Comparison of ENCODE assay signal across 9 mouse cellular contexts in genomic region chr13:113858667-113859391, GRCm38 (mm10).
DNase-seq lines count a peak whose midpoint lies in the region; ATAC-seq lines count a peak whose summit lies in the region.
"Had no signal": no experiment of that assay in that cellular context is flagged by ENCODE, and none has a peak within 500 bp of the region (broad histone marks: within the 10 kb centered on the region; RNA-seq: fewer than 3 reads in every experiment).

No protein-coding gene starts in this region.

- no peaks in the 10 kb centered on the region for H3K9me3 ChIP-seq in neural tube, embryonic 11.5 days (ENCODE audit: control insufficient read depth, low read length)
- H3K9me3 ChIP-seq in forebrain, embryonic 12.5 days = no peaks in the 10 kb centered on the region
- H3K9me3 ChIP-seq in liver, embryonic 12.5 days (replicated peaks) = no peaks in the 10 kb centered on the region
- H3K9me3 ChIP-seq: embryonic facial prominence, embryonic 15.5 days had no signal

- H3K4me3 ChIP-seq in neural tube, embryonic 11.5 days (ENCODE audit: low read depth, low read length) = no peak overlapping the region
- H3K4me3 ChIP-seq in forebrain, embryonic 12.5 days (replicated peaks) = no peak overlapping the region
- H3K4me3 ChIP-seq in liver, embryonic 12.5 days = peak overlapping the region; percentile 53
- H3K4me3 ChIP-seq: embryonic facial prominence, embryonic 15.5 days had no signal

- DNase-seq in neural tube, embryonic 11.5 days (ENCODE audit: low spot score) = no peak
- DNase-seq in neural tube, embryonic 10.5 days (ENCODE audit: extremely low spot score, low spot score) = no peak
- DNase-seq in gastrocnemius, postnatal 4 days (ENCODE audit: low spot score in 2 of 2) = no peak
- no peak for DNase-seq in adrenal gland, postnatal 36 days
- no peak for DNase-seq in retina, embryonic 14.5 days (ENCODE audit: low spot score)
- DNase-seq: lung, embryonic 14.5 days had no signal

- no peaks in the 10 kb centered on the region for H3K4me1 ChIP-seq in neural tube, embryonic 11.5 days (ENCODE audit: control insufficient read depth, insufficient read depth, low read length)
- peaks cover 17% of the 10 kb centered on the region for H3K4me1 ChIP-seq in forebrain, embryonic 12.5 days
- peaks cover 97% of the 10 kb centered on the region for H3K4me1 ChIP-seq in liver, embryonic 12.5 days
- H3K4me1 ChIP-seq: embryonic facial prominence, embryonic 15.5 days had no signal

- no peak overlapping the region for H3K9ac ChIP-seq in neural tube, embryonic 11.5 days (ENCODE audit: low read length)
- H3K9ac ChIP-seq in forebrain, embryonic 12.5 days = no peak overlapping the region
- H3K9ac ChIP-seq in liver, embryonic 12.5 days = peak overlapping the region; percentile 51
- H3K9ac ChIP-seq: embryonic facial prominence, embryonic 15.5 days; lung, embryonic 14.5 days had no signal

- no peaks in the 10 kb centered on the region for H3K36me3 ChIP-seq in neural tube, embryonic 11.5 days (ENCODE audit: control insufficient read depth, insufficient read depth, low read length)
- no peaks in the 10 kb centered on the region for H3K36me3 ChIP-seq in forebrain, embryonic 12.5 days (replicated peaks)
- no peaks in the 10 kb centered on the region for H3K36me3 ChIP-seq in liver, embryonic 12.5 days
- H3K36me3 ChIP-seq: embryonic facial prominence, embryonic 15.5 days had no signal

- no peaks in the 10 kb centered on the region for H3K27me3 ChIP-seq in neural tube, embryonic 11.5 days (ENCODE audit: control insufficient read depth, insufficient read depth, low read length)
- H3K27me3 ChIP-seq in forebrain, embryonic 12.5 days = no peaks in the 10 kb centered on the region
- no peaks in the 10 kb centered on the region for H3K27me3 ChIP-seq in liver, embryonic 12.5 days (replicated peaks)
- H3K27me3 ChIP-seq: embryonic facial prominence, embryonic 15.5 days had no signal

- WGBS in neural tube, embryonic 11.5 days = 68% methylated on average over 13 of the region's 13 CpGs
- WGBS in forebrain, embryonic 12.5 days = 68% methylated on average over 13 of the region's 13 CpGs
- WGBS in liver, embryonic 12.5 days (ENCODE audit: insufficient replicate concordance) = 23% methylated on average over 13 of the region's 13 CpGs

- ATAC-seq in neural tube, embryonic 11.5 days (ENCODE audit: insufficient read depth, low FRiP score, low TSS enrichment) = peak; percentile 60
- ATAC-seq in forebrain, embryonic 12.5 days (ENCODE audit: low FRiP score) = peak; percentile 81
- ATAC-seq in liver, embryonic 12.5 days = peak; percentile 94

- H3K4me2 ChIP-seq in neural tube, embryonic 11.5 days (ENCODE audit: low read depth) = no peak overlapping the region
- H3K4me2 ChIP-seq in forebrain, embryonic 12.5 days = no peak overlapping the region
- peak overlapping the region; percentile 84 for H3K4me2 ChIP-seq in liver, embryonic 12.5 days
- H3K4me2 ChIP-seq: embryonic facial prominence, embryonic 15.5 days; lung, embryonic 14.5 days had no signal

- H3K27ac ChIP-seq in neural tube, embryonic 11.5 days (ENCODE audit: low read depth, low read length) = no peak overlapping the region
- no peak overlapping the region for H3K27ac ChIP-seq in forebrain, embryonic 12.5 days
- H3K27ac ChIP-seq in liver, embryonic 12.5 days = peak overlapping the region; percentile 92
- H3K27ac ChIP-seq: embryonic facial prominence, embryonic 15.5 days had no signal
